In genomic region chr11:120376302-120377160, GRCm38 (mm10) we compare ENCODE assay signal across 12 mouse cellular contexts. TPM values are rescaled to one million over a fixed set of nuclear protein-coding genes. Genes with fewer than 3 reads are reported as not detected.
DNase-seq lines count a peak whose midpoint lies in the region; ATAC-seq and TF ChIP-seq lines count a peak whose summit lies in the region.
"Had no signal": no experiment of that assay in that cellular context is flagged by ENCODE, and none has a peak within 500 bp of the region (broad histone marks: within the 10 kb centered on the region; RNA-seq: fewer than 3 reads in every experiment).

No protein-coding gene starts in this region.

- peaks cover 62% of the 10 kb centered on the region for H3K36me3 ChIP-seq in heart, embryonic 15.5 days
- H3K36me3 ChIP-seq in E14TG2a.4 (ENCODE audit: insufficient read depth, low read length): peaks cover 75% of the 10 kb centered on the region
- peaks cover 59% of the 10 kb centered on the region for H3K36me3 ChIP-seq in hindbrain, postnatal 0 days (ENCODE audit: insufficient read depth, low read length)

- no peak for ATAC-seq in heart, embryonic 15.5 days (replicated peaks; ENCODE audit: insufficient number of reproducible peaks, insufficient read depth, low FRiP score, low read depth)
- no peak for ATAC-seq in hindbrain, postnatal 0 days

- no peaks in the 10 kb centered on the region for H3K9me3 ChIP-seq in heart, embryonic 15.5 days (replicated peaks)
- no peaks in the 10 kb centered on the region for H3K9me3 ChIP-seq in E14TG2a.4 (ENCODE audit: low read length)
- H3K9me3 ChIP-seq in hindbrain, postnatal 0 days (ENCODE audit: low read length): no peaks in the 10 kb centered on the region
- H3K9me3 ChIP-seq: limb, embryonic 15.5 days had no signal

- no peak overlapping the region for H3K9ac ChIP-seq in heart, embryonic 15.5 days
- H3K9ac ChIP-seq in hindbrain, postnatal 0 days (replicated peaks; ENCODE audit: low read length): peak overlapping the region; percentile 82; the same call in 1 of the 2 replicates
- H3K9ac ChIP-seq: limb, embryonic 15.5 days had no signal

- H3K4me3 ChIP-seq in heart, embryonic 15.5 days: peak overlapping the region; percentile 82; the same call in 1 of the 2 replicates
- H3K4me3 ChIP-seq in E14TG2a.4 (replicated peaks; ENCODE audit: low read length): peak overlapping the region; percentile 93
- H3K4me3 ChIP-seq in hindbrain, postnatal 0 days (ENCODE audit: low read length): 0 out of 2 replicates have a peak overlapping the region, but pooled peaks have one; percentile 78
- H3K4me3 ChIP-seq in layer of hippocampus, adult 2 months: no peak overlapping the region

- no peak for DNase-seq in heart, postnatal 4 days
- peak; percentile 76 to 88 for DNase-seq in adrenal gland, postnatal 36 days
- DNase-seq in hindbrain, postnatal 0 days (ENCODE audit: low spot score): no peak
- DNase-seq in cerebellum, adult 18-20 months: no peak
- no peak for DNase-seq in layer of hippocampus, adult 2 months (ENCODE audit: low spot score in 2 of 2)
- DNase-seq: cerebellum, postnatal 36 days; kidney, postnatal 14 days; right cerebral cortex, postnatal 4 days; thymus, postnatal 4 days had no signal

- WGBS in heart, embryonic 15.5 days: 85% methylated on average over 17 of the region's 17 CpGs
- WGBS in hindbrain, postnatal 0 days: 86% methylated on average over 17 of the region's 17 CpGs

- no peak overlapping the region for H3K4me2 ChIP-seq in heart, embryonic 15.5 days
- H3K4me2 ChIP-seq in hindbrain, postnatal 0 days (ENCODE audit: low read depth, low read length): peak overlapping the region; percentile 95

- TF ChIP-seq CTCF in E14TG2a.4 (conservative IDR thresholded peaks at IDR 0.05; ENCODE audit: low read length): no peak
- TF ChIP-seq CTCF in hindbrain, postnatal 0 days (IDR thresholded peaks at IDR 0.05; ENCODE audit: low read depth): no peak
- no peak for TF ChIP-seq CTCF in layer of hippocampus, adult 2 months (conservative IDR thresholded peaks at IDR 0.05)

- H3K27ac ChIP-seq in heart, embryonic 15.5 days: no peak overlapping the region
- no peak overlapping the region for H3K27ac ChIP-seq in hindbrain, postnatal 0 days
- H3K27ac ChIP-seq in layer of hippocampus, adult 2 months: no peak overlapping the region
- H3K27ac ChIP-seq: limb, embryonic 15.5 days had no signal

- no peaks in the 10 kb centered on the region for H3K27me3 ChIP-seq in heart, embryonic 15.5 days
- H3K27me3 ChIP-seq in E14TG2a.4 (ENCODE audit: insufficient read depth, low read length): no peaks in the 10 kb centered on the region
- no peaks in the 10 kb centered on the region for H3K27me3 ChIP-seq in hindbrain, postnatal 0 days (ENCODE audit: insufficient read depth, low read length)
- H3K27me3 ChIP-seq: limb, embryonic 15.5 days had no signal

- peaks cover 57% of the 10 kb centered on the region for H3K4me1 ChIP-seq in heart, embryonic 15.5 days (replicated peaks)
- peaks cover 56% of the 10 kb centered on the region for H3K4me1 ChIP-seq in E14TG2a.4 (replicated peaks; ENCODE audit: low read depth, low read length)
- peaks cover 10% of the 10 kb centered on the region; the same call in 1 of the 2 replicates for H3K4me1 ChIP-seq in hindbrain, postnatal 0 days (ENCODE audit: insufficient read depth, low read length)

RNA-seq across cellular contexts. Expression of gene Faap100, which starts 2.0 kb away (rescaled TPM):
- polyA plus RNA-seq in heart, embryonic 15.5 days (2015; fragmentation: Nextera tagmentation; extraction: Ambion mirVana): 27.0 and 38.0 TPM in 2 replicates
- 10 to 100 TPM; 31.4 to 34.4 TPM for total RNA-seq in heart, postnatal 4 days (2021)
- 10 to 100 TPM; 21.3 to 32.1 TPM for total RNA-seq in adrenal gland, postnatal 36 days (2021)
- 175 and 178 TPM in 2 replicates for total RNA-seq in hindbrain, postnatal 0 days (2014; rRNA removed)
- 74.6 and 76.4 TPM in 2 replicates for polyA plus RNA-seq in hindbrain, postnatal 0 days (2015; fragmentation: Nextera tagmentation; extraction: Ambion mirVana)
- total RNA-seq in layer of hippocampus, adult 2 months (2021): 10 to 100 TPM; 17.7 to 19.5 TPM

RNA-seq across cellular contexts. Expression of gene Fscn2, which starts 15.2 kb away (rescaled TPM):
- 0.42 and 0.66 TPM in 2 replicates for polyA plus RNA-seq in heart, embryonic 15.5 days (2015; fragmentation: Nextera tagmentation; extraction: Ambion mirVana)
- under 1 TPM in 1 of 2 experiments, not detected in 1; 0.34 TPM for total RNA-seq in heart, postnatal 4 days (2021)
- under 1 TPM in 1 of 2 experiments, not detected in 1; 0.59 TPM for total RNA-seq in adrenal gland, postnatal 36 days (2021)
- 3.0 and 9.0 TPM in 2 replicates for total RNA-seq in hindbrain, postnatal 0 days (2014; rRNA removed)
- polyA plus RNA-seq in hindbrain, postnatal 0 days (2015; fragmentation: Nextera tagmentation; extraction: Ambion mirVana): 1.5 and 1.9 TPM in 2 replicates
- total RNA-seq in layer of hippocampus, adult 2 months (2021): 1 to 10 TPM in 1 of 2 experiments, under 1 TPM in 1; 0.69 to 1.1 TPM

RNA-seq across cellular contexts. Expression of gene Actg1, which starts 28.2 kb away (rescaled TPM):
- 921 and 1,308 TPM in 2 replicates for polyA plus RNA-seq in heart, embryonic 15.5 days (2015; fragmentation: Nextera tagmentation; extraction: Ambion mirVana)
- 1,000 to 10,000 TPM in 1 of 2 experiments, 100 to 1,000 TPM in 1; 930 to 1,002 TPM for total RNA-seq in heart, postnatal 4 days (2021)
- total RNA-seq in adrenal gland, postnatal 36 days (2021): 1,000 to 10,000 TPM; 1,356 to 1,461 TPM
- 2,410 and 2,568 TPM in 2 replicates for total RNA-seq in hindbrain, postnatal 0 days (2014; rRNA removed)
- 3,348 and 3,639 TPM in 2 replicates for polyA plus RNA-seq in hindbrain, postnatal 0 days (2015; fragmentation: Nextera tagmentation; extraction: Ambion mirVana)
- 1,000 to 10,000 TPM; 1,285 to 1,295 TPM for total RNA-seq in layer of hippocampus, adult 2 months (2021)

Comparison
In these comparisons a context has a peak if more than half of its experiments do, and no peak if none do; other contexts are left out.
1. DNase-seq: peak in adrenal gland, postnatal 36 days (2 of 2); none in heart, postnatal 4 days (single experiment), hindbrain, postnatal 0 days (single experiment), cerebellum, adult 18-20 months (0 of 2) and layer of hippocampus, adult 2 months (0 of 2).